Mouse (Mus musculus): Measurements from ENCODE around the gene Tmem52. TPM values are rescaled to one million over a fixed set of nuclear protein-coding genes. Genes with fewer than 3 reads are reported as not detected.

Tmem52 gene
- total and polyA plus RNA-seq, 3 experiments, result not detected

- DNase-seq (ENCODE audit: low read depth, low spot score), result peak; percentile 24
- Histone ChIP-seq H3K27ac (ENCODE audit: control insufficient read depth, low read depth, low read length) (no peak overlapping the region), H3K36me3 (ENCODE audit: control insufficient read depth in 1 of 2, insufficient read depth in 2 of 2, low read length in 2 of 2) (peaks cover 0 to 8% of the 10 kb centered on the region in 2 experiments; a peak in 2 of 4 replicates), H3K27me3 (ENCODE audit: control insufficient read depth in 1 of 2, insufficient read depth in 2 of 2, low read length in 2 of 2) (no peaks in the 10 kb centered on the region), H3K4me1 (ENCODE audit: control insufficient read depth in 1 of 2, insufficient read depth in 2 of 2, low read length in 2 of 2) (peaks cover 2 to 21% of the 10 kb centered on the region in 2 experiments; a peak in 3 of 4 replicates), H3K79me2 (ENCODE audit: control insufficient read depth, insufficient read depth, low read length, poor library complexity) (no peaks in the 10 kb centered on the region), H3K9ac (ENCODE audit: control insufficient read depth, low read depth, low read length, poor library complexity, severe bottlenecking) (peak overlapping the region; percentile 27; the same call in 1 of the 2 replicates), H3K4me3 (ENCODE audit: control insufficient read depth in 1 of 2, insufficient read depth in 1 of 2, low read depth in 2 of 2, low read length in 2 of 2) (no peak overlapping the region), H3K9me3 (replicated peaks; ENCODE audit: insufficient read depth, low read length) (no peaks in the 10 kb centered on the region)
- no peak for TF ChIP-seq GABPA (IDR thresholded peaks at IDR 0.05; ENCODE audit: low read depth, low read length)
- no peak for TF ChIP-seq POLR2A (IDR thresholded peaks at IDR 0.05; ENCODE audit: control insufficient read depth in 1 of 2, insufficient read depth in 1 of 2, low read depth in 1 of 2, low read length in 2 of 2, poor library complexity in 1 of 2)
- no peak for TF ChIP-seq UBTF (IDR thresholded peaks at IDR 0.05; ENCODE audit: borderline replicate concordance, insufficient read depth, low read depth, low read length)
- no peak for TF ChIP-seq MYB (IDR thresholded peaks at IDR 0.05; ENCODE audit: low read depth, low read length)
- TF ChIP-seq CTCF (IDR thresholded peaks at IDR 0.05 in 2 of 3, conservative IDR thresholded peaks at IDR 0.05 in 1 of 3; ENCODE audit: control insufficient read depth in 1 of 3, insufficient read depth in 1 of 3, low read depth in 2 of 3, low read length in 3 of 3, poor library complexity in 1 of 3, severe bottlenecking in 1 of 3), result no peak
- no peak for TF ChIP-seq ZNF384 (IDR thresholded peaks at IDR 0.05; ENCODE audit: low read depth, low read length)
- TF ChIP-seq TAL1 (IDR thresholded peaks at IDR 0.05; ENCODE audit: low read length), result no peak
- TF ChIP-seq RAD21 (IDR thresholded peaks at IDR 0.05; ENCODE audit: low read depth, low read length), result no peak
- no peak for TF ChIP-seq CHD2 (IDR thresholded peaks at IDR 0.05; ENCODE audit: low read length)
- no peak for TF ChIP-seq MYC (IDR thresholded peaks at IDR 0.05; ENCODE audit: low read depth, low read length)
- TF ChIP-seq E2F4 (IDR thresholded peaks at IDR 0.05; ENCODE audit: borderline replicate concordance, low read depth, low read length), result no peak
- no peak for TF ChIP-seq ZC3H11A (IDR thresholded peaks at IDR 0.05; ENCODE audit: low read depth, low read length)
- no peak for TF ChIP-seq SMC3 (IDR thresholded peaks at IDR 0.05; ENCODE audit: low read depth, low read length)
- TF ChIP-seq MAX (IDR thresholded peaks at IDR 0.05; ENCODE audit: low read length), result no peak
- no peak for TF ChIP-seq JUND (IDR thresholded peaks at IDR 0.05; ENCODE audit: low read depth, low read length)
- TF ChIP-seq SIN3A (IDR thresholded peaks at IDR 0.05; ENCODE audit: low read length), result no peak
- TF ChIP-seq EP300 (IDR thresholded peaks at IDR 0.05; ENCODE audit: low read depth in 1 of 2, low read length in 2 of 2), result no peak
- TF ChIP-seq CHD1 (IDR thresholded peaks at IDR 0.05; ENCODE audit: low read depth, low read length), result no peak
These were observed 14.0 kb downstream of the Tmem52 start for GRCm38 (mm10) chr4:155482733-155483540.

GRCm38 (mm10) chr4:155485521-155485920 is 16.6 kb downstream of the Tmem52 start:
- no peak overlapping the region for H3K9ac ChIP-seq (ENCODE audit: control insufficient read depth, low read depth, low read length, poor library complexity, severe bottlenecking)
- peaks cover 15 to 47% of the 10 kb centered on the region in 2 experiments for H3K4me1 ChIP-seq (ENCODE audit: control insufficient read depth in 1 of 2, insufficient read depth in 2 of 2, low read length in 2 of 2)
- TF ChIP-seq ELF1 (IDR thresholded peaks at IDR 0.05; ENCODE audit: low read depth, low read length), result no peak
- no peak for TF ChIP-seq GATA1 (IDR thresholded peaks at IDR 0.05; ENCODE audit: low read depth, low read length)
- TF ChIP-seq EP300 (IDR thresholded peaks at IDR 0.05; ENCODE audit: low read depth in 1 of 2, low read length in 2 of 2), result no peak
- no peak for TF ChIP-seq MYC (IDR thresholded peaks at IDR 0.05; ENCODE audit: low read depth, low read length)
- TF ChIP-seq SMC3 (IDR thresholded peaks at IDR 0.05; ENCODE audit: low read depth, low read length), result no peak
- TF ChIP-seq TAL1 (IDR thresholded peaks at IDR 0.05; ENCODE audit: low read length), result no peak
- no peak for TF ChIP-seq ETS1 (IDR thresholded peaks at IDR 0.05; ENCODE audit: low read depth, low read length)
- no peak for TF ChIP-seq MYB (IDR thresholded peaks at IDR 0.05; ENCODE audit: low read depth, low read length)
- TF ChIP-seq NRF1 (IDR thresholded peaks at IDR 0.05; ENCODE audit: insufficient read depth, low read depth, low read length, poor library complexity, severe bottlenecking), result no peak
- TF ChIP-seq RCOR1 (IDR thresholded peaks at IDR 0.05; ENCODE audit: low read depth, low read length), result no peak
- TF ChIP-seq RAD21 (IDR thresholded peaks at IDR 0.05; ENCODE audit: low read depth, low read length), result no peak
- no peak for TF ChIP-seq MAZ (IDR thresholded peaks at IDR 0.05; ENCODE audit: low read depth, low read length)
- TF ChIP-seq POLR2AphosphoS2 (IDR thresholded peaks at IDR 0.05; ENCODE audit: low read length), result no peak
- no peak for TF ChIP-seq ZC3H11A (IDR thresholded peaks at IDR 0.05; ENCODE audit: low read depth, low read length)
- no peak for TF ChIP-seq ZKSCAN1 (IDR thresholded peaks at IDR 0.05; ENCODE audit: low read depth, low read length)
- TF ChIP-seq KAT2A (conservative IDR thresholded peaks at IDR 0.05; ENCODE audit: low read depth, low read length), result no peak
- no peak for DNase-seq (ENCODE audit: low read depth, low spot score)
- H3K79me2 ChIP-seq (ENCODE audit: control insufficient read depth, insufficient read depth, low read length, poor library complexity), result no peaks in the 10 kb centered on the region
- H3K27ac ChIP-seq (ENCODE audit: control insufficient read depth, low read depth, low read length), result no peak overlapping the region
- no peaks in the 10 kb centered on the region for H3K9me3 ChIP-seq (replicated peaks; ENCODE audit: insufficient read depth, low read length)
- no peaks in the 10 kb centered on the region for H3K27me3 ChIP-seq (ENCODE audit: control insufficient read depth in 1 of 2, insufficient read depth in 2 of 2, low read length in 2 of 2)
- no peak overlapping the region for H3K4me3 ChIP-seq (ENCODE audit: control insufficient read depth in 1 of 2, insufficient read depth in 1 of 2, low read depth in 2 of 2, low read length in 2 of 2)
- H3K36me3 ChIP-seq (ENCODE audit: control insufficient read depth in 1 of 2, insufficient read depth in 2 of 2, low read length in 2 of 2), result peaks cover 0 to 33% of the 10 kb centered on the region in 2 experiments; a peak in 2 of 4 replicates

Measured in MEL (cell line).